Mouse (Mus musculus): Measurements from ENCODE around the gene Arsb. TPM values are rescaled to one million over a fixed set of nuclear protein-coding genes. Genes with fewer than 3 reads are reported as not detected.

Arsb gene
- polyA plus RNA-seq, 1 experiment = 19.1 TPM

DNA sequence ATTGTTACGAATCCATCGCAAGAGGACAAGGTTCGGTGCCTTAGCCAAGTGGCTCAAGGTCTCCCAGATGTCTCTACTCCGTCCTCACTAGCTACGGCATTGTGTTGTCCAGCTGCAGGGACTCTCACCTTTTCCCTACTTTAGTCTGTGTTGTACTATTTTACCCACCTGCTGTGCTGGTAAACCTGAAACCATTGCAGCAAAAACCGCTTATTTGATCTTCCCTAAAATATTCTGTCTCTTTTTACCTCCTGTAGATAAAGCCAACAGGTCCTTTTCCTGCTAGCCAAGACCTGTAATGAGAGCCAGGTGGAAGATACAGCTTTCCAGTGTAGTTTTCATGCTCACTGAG is 58.8 kb downstream of the Arsb start:
- Histone ChIP-seq H3K36me3 (ENCODE audit: control insufficient read depth, insufficient read depth, low read length) (no peaks in the 10 kb centered on the region), H3K27me3 (ENCODE audit: control insufficient read depth, insufficient read depth, low read length) (no peaks in the 10 kb centered on the region), H3K4me3 (ENCODE audit: control insufficient read depth, insufficient read depth, low read length) (no peak overlapping the region), H3K27ac (ENCODE audit: control insufficient read depth, insufficient read depth, low read length) (no peak overlapping the region), H3K4me1 (replicated peaks; ENCODE audit: control insufficient read depth, insufficient read depth, low read length) (no peaks in the 10 kb centered on the region)
- WGBS = 95% methylated on average over 6 of the region's 6 CpGs
- DNase-seq = no peak
- TF ChIP-seq CTCF (IDR thresholded peaks at IDR 0.05; ENCODE audit: borderline replicate concordance, control insufficient read depth, extremely low read depth, insufficient read depth, low read length, poor library complexity) (no peak), POLR2A (IDR thresholded peaks at IDR 0.05; ENCODE audit: control insufficient read depth, extremely low read depth, insufficient read depth, low read length, poor library complexity) (no peak)

- H3K27ac ChIP-seq (ENCODE audit: control insufficient read depth, insufficient read depth, low read length) = no peak overlapping the region
- 96% methylated on average over 12 of the region's 12 CpGs for WGBS
- H3K36me3 ChIP-seq (ENCODE audit: control insufficient read depth, insufficient read depth, low read length) = no peaks in the 10 kb centered on the region
- peaks cover 12% of the 10 kb centered on the region for H3K4me1 ChIP-seq (replicated peaks; ENCODE audit: control insufficient read depth, insufficient read depth, low read length)
- DNase-seq = no peak
- TF ChIP-seq CTCF (IDR thresholded peaks at IDR 0.05; ENCODE audit: borderline replicate concordance, control insufficient read depth, extremely low read depth, insufficient read depth, low read length, poor library complexity) (no peak), POLR2A (IDR thresholded peaks at IDR 0.05; ENCODE audit: control insufficient read depth, extremely low read depth, insufficient read depth, low read length, poor library complexity) (no peak)
- no peak overlapping the region for H3K4me3 ChIP-seq (ENCODE audit: control insufficient read depth, insufficient read depth, low read length)
- H3K27me3 ChIP-seq (ENCODE audit: control insufficient read depth, insufficient read depth, low read length) = no peaks in the 10 kb centered on the region
Observed at GRCm38 (mm10) chr13:93837481-93838225, 66.2 kb downstream of the Arsb start.

- no peaks in the 10 kb centered on the region for H3K36me3 ChIP-seq (ENCODE audit: control insufficient read depth, insufficient read depth, low read length)
- H3K27me3 ChIP-seq (ENCODE audit: control insufficient read depth, insufficient read depth, low read length) = no peaks in the 10 kb centered on the region
- H3K27ac ChIP-seq (ENCODE audit: control insufficient read depth, insufficient read depth, low read length) = no peak overlapping the region
- no peak for TF ChIP-seq POLR2A (IDR thresholded peaks at IDR 0.05; ENCODE audit: control insufficient read depth, extremely low read depth, insufficient read depth, low read length, poor library complexity)
- TF ChIP-seq CTCF (IDR thresholded peaks at IDR 0.05; ENCODE audit: borderline replicate concordance, control insufficient read depth, extremely low read depth, insufficient read depth, low read length, poor library complexity) = no peak
- 90% methylated on average over 8 of the region's 8 CpGs for WGBS
- no peak overlapping the region for H3K4me3 ChIP-seq (ENCODE audit: control insufficient read depth, insufficient read depth, low read length)
- H3K4me1 ChIP-seq (replicated peaks; ENCODE audit: control insufficient read depth, insufficient read depth, low read length) = peaks cover 12% of the 10 kb centered on the region
- no peak for DNase-seq
Observed at GRCm38 (mm10) chr13:93838431-93839136, 67.2 kb downstream of the Arsb start.

GRCm38 (mm10) chr13:93839137-93839630 is 67.8 kb downstream of the Arsb start:
- H3K4me1 ChIP-seq (replicated peaks; ENCODE audit: control insufficient read depth, insufficient read depth, low read length) = peaks cover 12% of the 10 kb centered on the region
- H3K4me3 ChIP-seq (ENCODE audit: control insufficient read depth, insufficient read depth, low read length) = no peak overlapping the region
- H3K36me3 ChIP-seq (ENCODE audit: control insufficient read depth, insufficient read depth, low read length) = no peaks in the 10 kb centered on the region
- TF ChIP-seq CTCF (IDR thresholded peaks at IDR 0.05; ENCODE audit: borderline replicate concordance, control insufficient read depth, extremely low read depth, insufficient read depth, low read length, poor library complexity) (no peak), POLR2A (IDR thresholded peaks at IDR 0.05; ENCODE audit: control insufficient read depth, extremely low read depth, insufficient read depth, low read length, poor library complexity) (no peak)
- whole genome bisulfite sequencing = 87% methylated on average over 10 of the region's 10 CpGs
- H3K27me3 ChIP-seq (ENCODE audit: control insufficient read depth, insufficient read depth, low read length) = no peaks in the 10 kb centered on the region
- no peak for DNase-seq
- no peak overlapping the region for H3K27ac ChIP-seq (ENCODE audit: control insufficient read depth, insufficient read depth, low read length)

- DNase-seq = peak; percentile 4
- 11% methylated on average over 2 of the region's 2 CpGs for WGBS
- H3K4me3 ChIP-seq (ENCODE audit: control insufficient read depth, insufficient read depth, low read length) = no peak overlapping the region
- H3K4me1 ChIP-seq (replicated peaks; ENCODE audit: control insufficient read depth, insufficient read depth, low read length) = peaks cover 12% of the 10 kb centered on the region
- no peaks in the 10 kb centered on the region for H3K27me3 ChIP-seq (ENCODE audit: control insufficient read depth, insufficient read depth, low read length)
- H3K27ac ChIP-seq (ENCODE audit: control insufficient read depth, insufficient read depth, low read length) = peak overlapping the region; percentile 48; the same call in 1 of the 2 replicates
- TF ChIP-seq CTCF (IDR thresholded peaks at IDR 0.05; ENCODE audit: borderline replicate concordance, control insufficient read depth, extremely low read depth, insufficient read depth, low read length, poor library complexity) (no peak), POLR2A (IDR thresholded peaks at IDR 0.05; ENCODE audit: control insufficient read depth, extremely low read depth, insufficient read depth, low read length, poor library complexity) (no peak)
- no peaks in the 10 kb centered on the region for H3K36me3 ChIP-seq (ENCODE audit: control insufficient read depth, insufficient read depth, low read length)
Observed at GRCm38 (mm10) chr13:93839721-93840120, 68.3 kb downstream of the Arsb start.

GRCm38 (mm10) chr13:93840146-93840545 is 68.7 kb downstream of the Arsb start:
- 97% methylated on average over 2 of the region's 2 CpGs for WGBS
- no peak for DNase-seq
- H3K4me1 ChIP-seq (replicated peaks; ENCODE audit: control insufficient read depth, insufficient read depth, low read length) = peaks cover 12% of the 10 kb centered on the region
- H3K4me3 ChIP-seq (ENCODE audit: control insufficient read depth, insufficient read depth, low read length) = no peak overlapping the region
- TF ChIP-seq POLR2A (IDR thresholded peaks at IDR 0.05; ENCODE audit: control insufficient read depth, extremely low read depth, insufficient read depth, low read length, poor library complexity) = no peak
- no peak for TF ChIP-seq CTCF (IDR thresholded peaks at IDR 0.05; ENCODE audit: borderline replicate concordance, control insufficient read depth, extremely low read depth, insufficient read depth, low read length, poor library complexity)
- no peaks in the 10 kb centered on the region for H3K36me3 ChIP-seq (ENCODE audit: control insufficient read depth, insufficient read depth, low read length)
- no peak overlapping the region for H3K27ac ChIP-seq (ENCODE audit: control insufficient read depth, insufficient read depth, low read length)
- no peaks in the 10 kb centered on the region for H3K27me3 ChIP-seq (ENCODE audit: control insufficient read depth, insufficient read depth, low read length)

Data from thymus, adult 2 months (tissue).